ENCODE assay signal across 8 mouse cellular contexts in the genomic region with DNA sequence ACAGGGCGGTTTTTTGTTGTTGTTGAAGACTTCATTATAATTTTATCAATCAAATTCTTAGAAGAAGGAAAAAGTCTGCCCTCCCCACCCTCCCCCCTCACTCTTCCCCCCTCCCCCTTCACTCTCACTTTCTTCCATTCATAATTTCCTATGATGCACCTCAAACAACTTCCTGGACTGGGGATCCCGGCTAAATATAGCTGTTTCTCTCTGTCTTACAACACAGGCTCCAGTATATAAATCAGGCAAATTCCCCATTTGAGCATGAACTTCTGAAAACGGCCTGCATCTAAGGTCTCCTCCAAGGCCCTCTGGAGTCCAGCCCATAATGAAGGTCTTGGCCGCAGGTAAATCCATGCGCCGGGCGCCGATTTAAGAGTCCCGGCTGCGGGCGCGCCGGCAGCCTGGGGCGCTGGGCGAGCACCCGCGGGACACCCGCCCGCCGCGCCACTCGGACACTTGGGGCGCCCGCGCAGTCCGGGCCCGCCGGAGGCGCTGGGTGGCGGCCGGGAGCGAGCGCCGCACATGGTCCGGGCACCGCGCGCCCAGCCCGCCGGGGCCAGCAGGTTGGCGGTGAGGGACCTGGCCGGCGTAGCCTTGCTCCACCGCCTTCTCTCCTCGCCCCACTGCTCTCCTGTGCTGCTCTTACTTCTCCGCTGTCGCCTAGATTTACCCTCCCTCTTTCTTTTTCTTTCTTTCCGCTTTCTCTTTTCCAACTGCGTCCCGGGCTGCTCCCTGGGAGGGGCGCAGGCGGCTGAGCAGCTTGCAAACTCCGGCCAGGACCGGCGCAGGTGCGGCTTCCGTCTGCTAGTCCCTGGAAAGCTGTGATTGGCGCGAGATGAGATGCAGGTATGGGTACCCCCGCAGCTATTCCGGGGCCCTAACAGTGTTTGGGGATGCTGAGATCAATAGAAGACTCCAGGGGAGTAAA. TPM values are rescaled to one million over a fixed set of nuclear protein-coding genes. Genes with fewer than 3 reads are reported as not detected.
DNase-seq lines count a peak whose midpoint lies in the region; ATAC-seq lines count a peak whose summit lies in the region.

No protein-coding gene starts in this region.

- peak; percentile 61 for ATAC-seq in midbrain, embryonic 11.5 days (ENCODE audit: low FRiP score)

- H3K36me3 ChIP-seq in midbrain, embryonic 11.5 days (ENCODE audit: control insufficient read depth, insufficient read depth, low read length) = no peaks in the 10 kb centered on the region

- H3K27me3 ChIP-seq in midbrain, embryonic 11.5 days (ENCODE audit: control insufficient read depth, insufficient read depth, low read length) = peaks cover 34% of the 10 kb centered on the region

- H3K9me3 ChIP-seq in midbrain, embryonic 11.5 days (ENCODE audit: control insufficient read depth, low read length) = no peaks in the 10 kb centered on the region

- WGBS in midbrain, embryonic 11.5 days = under 1% methylated on average over 60 of the region's 61 CpGs

- no peak overlapping the region for H3K27ac ChIP-seq in midbrain, embryonic 11.5 days (ENCODE audit: low read depth, low read length)

- H3K4me1 ChIP-seq in midbrain, embryonic 11.5 days (ENCODE audit: control insufficient read depth, insufficient read depth, low read length) = 0 out of 2 replicates have a peak, but pooled peaks cover 8% of the 10 kb centered on the region

- H3K4me3 ChIP-seq in midbrain, embryonic 11.5 days (ENCODE audit: low read depth, low read length) = peak overlapping the region; percentile 43

- peak; percentile 31 to 66 for DNase-seq in urinary bladder, adult 18-20 months (ENCODE audit: low spot score in 2 of 2)
- no peak for DNase-seq in urinary bladder, postnatal 10 days (ENCODE audit: low spot score)
- peak; percentile 67 for DNase-seq in embryo, embryonic 11 days
- peak; percentile 76 to 78 for DNase-seq in heart, postnatal 14 days
- DNase-seq in kidney, postnatal 4 days = peak; percentile 71 to 79
- peak; percentile 91 for DNase-seq in midbrain, embryonic 11.5 days (ENCODE audit: low spot score, missing footprints)
- DNase-seq in T-cell, adult 2 months (ENCODE audit: low spot score) = no peak
- no peak for DNase-seq in frontal cortex, adult 2 months (ENCODE audit: extremely low spot score in 1 of 2, low spot score in 1 of 2)

- peak overlapping the region; percentile 6; the same call in 1 of the 2 replicates for H3K9ac ChIP-seq in midbrain, embryonic 11.5 days (ENCODE audit: low read length)

- intact Hi-C loops in heart, postnatal 14 days (cut with DNase I) = no loop called here

- H3K4me2 ChIP-seq in midbrain, embryonic 11.5 days = peak overlapping the region; percentile 80

RNA-seq across cellular contexts. Expression of gene Lif, which starts 9.2 kb away (rescaled TPM):
- total RNA-seq in heart, postnatal 14 days (2021) = under 1 TPM; 0.14 to 0.37 TPM
- not detected in 2 replicates for polyA plus RNA-seq in midbrain, embryonic 11.5 days (2014; fragmentation: Nextera tagmentation; extraction: Ambion mirVana)
- polyA plus RNA-seq in frontal cortex, adult 2 months (2012; rRNA removed) = 0.36 TPM in 2 replicates

RNA-seq across cellular contexts. Expression of gene Osm, which starts 30.3 kb away (rescaled TPM):
- under 1 TPM in 1 of 2 experiments, not detected in 1; 0.10 TPM for total RNA-seq in heart, postnatal 14 days (2021)
- polyA plus RNA-seq in midbrain, embryonic 11.5 days (2014; fragmentation: Nextera tagmentation; extraction: Ambion mirVana) = not detected in 2 replicates
- polyA plus RNA-seq in frontal cortex, adult 2 months (2012; rRNA removed) = 0.08 and 0.18 TPM in 2 replicates

RNA-seq across cellular contexts. Expression of gene Castor1, which starts 48.5 kb away (rescaled TPM):
- 10 to 100 TPM in 1 of 2 experiments, 1 to 10 TPM in 1; 8.3 to 11.4 TPM for total RNA-seq in heart, postnatal 14 days (2021)
- 2.5 and 2.7 TPM in 2 replicates for polyA plus RNA-seq in midbrain, embryonic 11.5 days (2014; fragmentation: Nextera tagmentation; extraction: Ambion mirVana)
- 4.5 and 5.2 TPM in 2 replicates for polyA plus RNA-seq in frontal cortex, adult 2 months (2012; rRNA removed)

Comparison
In these comparisons a context has a peak if more than half of its experiments do, and no peak if none do; other contexts are left out.
1. DNase-seq: peak in urinary bladder, adult 18-20 months (2 of 2), embryo, embryonic 11 days (single experiment), heart, postnatal 14 days (2 of 2), kidney, postnatal 4 days (2 of 2) and midbrain, embryonic 11.5 days (single experiment); none in urinary bladder, postnatal 10 days (single experiment), T-cell, adult 2 months (single experiment) and frontal cortex, adult 2 months (0 of 2).